Mouse (Mus musculus) embryonic fibroblast, embryonic 13.5 days (primary cell): ENCODE data around the gene Pdcd1.

Experiments used
- CTCF ChIP-seq: IDR thresholded peaks from 2 replicates; pipeline ENCODE4 v1.5.1; 2011; ENCODE audit warnings: mild to moderate bottlenecking, control low read depth, low read length, moderate library complexity, borderline replicate concordance; ENCODE audit not compliant: insufficient read depth
- POLR2A ChIP-seq: IDR thresholded peaks from 2 replicates; pipeline ENCODE4 v1.6.1; 2011; ENCODE audit warnings: low read depth, mild to moderate bottlenecking, control low read depth, low read length, moderate library complexity

GRCm38 (mm10) chr1:94055966-94056365 lies 3.6 kb upstream of the Pdcd1 start:
- no peak for TF ChIP-seq POLR2A
- TF ChIP-seq CTCF, result no peak
